Mouse (Mus musculus): ENCODE data around the gene Ctrl.

DNA sequence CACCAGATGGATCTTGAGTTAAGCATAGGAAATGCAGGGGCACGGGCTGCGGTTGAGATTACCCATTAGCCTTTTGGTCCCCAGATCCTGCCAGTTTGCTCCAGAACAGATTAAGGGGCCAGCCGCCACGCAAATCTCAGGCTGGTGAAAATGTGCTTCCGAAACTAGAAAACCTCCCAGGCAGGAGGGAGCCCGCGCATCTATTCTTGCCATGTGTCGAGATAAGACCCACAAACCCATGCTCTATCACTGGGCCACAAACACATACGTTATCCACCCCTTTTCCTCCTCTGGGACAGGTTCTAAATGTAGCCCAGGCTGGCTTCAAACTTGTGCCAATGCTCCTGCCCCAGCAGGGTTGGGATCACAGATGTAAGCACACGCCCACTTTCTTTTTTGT, 27.9 kb upstream of the Ctrl start:
- TF ChIP-seq CTCF (IDR thresholded peaks at IDR 0.05; ENCODE audit: extremely low read depth, insufficient read depth, insufficient read length, insufficient replicate concordance) (no peak), POLR2A (IDR thresholded peaks at IDR 0.05; ENCODE audit: low read depth, low read length) (no peak)
